ENCODE assay signal across 22 mouse cellular contexts in the genomic region with DNA sequence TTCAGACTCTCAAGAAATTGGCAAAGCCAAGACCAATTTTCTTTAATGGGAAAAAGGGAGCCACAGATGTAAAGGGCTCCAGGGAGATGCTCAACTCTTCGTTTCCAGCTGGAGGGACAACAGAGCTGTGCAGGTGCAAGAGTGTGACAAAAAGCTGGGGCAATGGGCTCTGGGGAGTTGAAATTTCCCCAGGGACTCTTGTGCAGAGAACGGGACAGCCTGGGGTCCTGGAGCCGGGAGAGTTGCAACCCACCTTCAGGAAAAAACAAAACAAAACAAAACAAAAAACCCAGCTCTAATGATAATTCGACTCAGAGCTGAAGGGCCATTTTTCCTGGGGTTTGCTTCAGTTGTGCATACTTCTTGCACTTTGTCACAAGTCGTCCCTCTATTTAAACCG. TPM values are rescaled to one million over a fixed set of nuclear protein-coding genes. Genes with fewer than 3 reads are reported as not detected.
"Had no signal": no experiment of that assay in that cellular context is flagged by ENCODE, and none has a peak within 500 bp of the region (broad histone marks: within the 10 kb centered on the region; RNA-seq: fewer than 3 reads in every experiment).

No protein-coding gene starts in this region.

- H3K9ac ChIP-seq: liver, embryonic 15.5 days; liver, postnatal 0 days; lung, embryonic 15.5 days; midbrain, embryonic 12.5 days; neural tube, embryonic 12.5 days; stomach, embryonic 15.5 days had no signal

- H3K9me3 ChIP-seq: liver, embryonic 15.5 days; lung, embryonic 15.5 days; megakaryocyte, embryonic 14.5 days; midbrain, embryonic 12.5 days; neural tube, embryonic 12.5 days; stomach, embryonic 15.5 days had no signal

- H3K36me3 ChIP-seq: liver, embryonic 15.5 days; lung, embryonic 15.5 days; midbrain, embryonic 12.5 days; neural tube, embryonic 12.5 days; stomach, embryonic 15.5 days had no signal

- H3K27me3 ChIP-seq: liver, embryonic 15.5 days; lung, embryonic 15.5 days; neural tube, embryonic 12.5 days; stomach, embryonic 15.5 days had no signal

- H3K27ac ChIP-seq: liver, embryonic 15.5 days; lung, embryonic 15.5 days; midbrain, embryonic 12.5 days; neural tube, embryonic 12.5 days; stomach, embryonic 15.5 days; stomach, postnatal 0 days had no signal

- ATAC-seq: liver, postnatal 0 days; lung, postnatal 0 days had no signal

- H3K4me3 ChIP-seq: liver, embryonic 15.5 days; lung, embryonic 15.5 days; midbrain, embryonic 12.5 days; neural tube, embryonic 12.5 days; stomach, embryonic 15.5 days had no signal

- H3K4me2 ChIP-seq: liver, embryonic 15.5 days; lung, embryonic 15.5 days; midbrain, embryonic 12.5 days; neural tube, embryonic 12.5 days; stomach, embryonic 15.5 days had no signal

- DNase-seq: liver, postnatal 0 days; lung, adult 2 months; lung, postnatal 14 days; lung, postnatal 36 days; midbrain, embryonic 14.5 days; retina, postnatal 1 day; right cerebral cortex, adult 18-20 months; right cerebral cortex, postnatal 14 days; thymus, adult 2 months; thymus, postnatal 25 days; thymus, postnatal 4 days had no signal

- H3K4me1 ChIP-seq: liver, embryonic 15.5 days; lung, embryonic 15.5 days; stomach, embryonic 15.5 days had no signal

RNA-seq across cellular contexts. Expression of a gene that starts 57.0 kb away (rescaled TPM):
- total RNA-seq: megakaryocyte progenitor cell, adult 5-6 weeks; monocyte, adult 5-6 weeks; neutrophil, adult 5-6 weeks had no signal
- polyA plus RNA-seq: midbrain, embryonic 14.5 days had no signal
